Mouse (Mus musculus) megakaryocyte progenitor cell, adult 5-6 weeks (primary cell): ENCODE data around the gene Ly6c2. TPM values are rescaled to one million over a fixed set of nuclear protein-coding genes. Genes with fewer than 3 reads are reported as not detected.

Experiments
- total RNA-seq, 2 experiments: library from RNA; stranded (forward) in 1 of 2; stranded (reverse) in 1 of 2; fragments of 157-497, 149-512 nt in 1 of 2; fragments of 200-1000 nt in 1 of 2; gene quantifications; 2 replicates each; pipeline versions ENCODE4 v1.2.3 to v1.2.4; 2015 to 2017

Ly6c2 gene
- total RNA-seq, 2 experiments from 2014 or later, result 2,622 to 6,745 TPM

Other genes starting within 250 kb of the Ly6c2 start
- gene 2010109I03Rik, start 214.9 kb downstream of the Ly6c2 start, total RNA-seq (2015), result 0.07 TPM in 1 of 2 replicates, not detected in the other
- not detected in 2 replicates for gene 2010109I03Rik, start 214.9 kb downstream of the Ly6c2 start, total RNA-seq (2017)
- gene Ly6i, start 128.5 kb downstream of the Ly6c2 start, total RNA-seq (2015), result 0.12 and 0.39 TPM in 2 replicates
- gene Ly6i, start 128.5 kb downstream of the Ly6c2 start, total RNA-seq (2017), result 2.6 TPM in 1 of 2 replicates, not detected in the other
- 4.6 and 7.6 TPM in 2 replicates for gene Ly6a, start 113.9 kb downstream of the Ly6c2 start, total RNA-seq (2015)
- 0.68 and 1.5 TPM in 2 replicates for gene Ly6a, start 113.9 kb downstream of the Ly6c2 start, total RNA-seq (2017)
- 5.6 and 6.5 TPM in 2 replicates for gene Ly6c1, start 63.1 kb downstream of the Ly6c2 start, total RNA-seq (2015)
- 3.6 TPM in 1 of 2 replicates, not detected in the other for gene Ly6c1, start 63.1 kb downstream of the Ly6c2 start, total RNA-seq (2017)
- gene Ly6g, start 43.3 kb upstream of the Ly6c2 start, total RNA-seq (2015), result 12.4 and 16.4 TPM in 2 replicates
- gene Ly6g, start 43.3 kb upstream of the Ly6c2 start, total RNA-seq (2017), result 4.2 and 5.1 TPM in 2 replicates
- not detected in 2 replicates for gene BC025446, start 104.4 kb upstream of the Ly6c2 start, total RNA-seq (2015)
- gene BC025446, start 104.4 kb upstream of the Ly6c2 start, total RNA-seq (2017), result not detected in 2 replicates
- not detected in 2 replicates for gene Ly6f, start 156.5 kb upstream of the Ly6c2 start, total RNA-seq (2015)
- not detected in 2 replicates for gene Ly6f, start 156.5 kb upstream of the Ly6c2 start, total RNA-seq (2017)